Mouse (Mus musculus): ENCODE measurements around the gene Mbd5.
A peak's percentile ranks its signal among the peaks of the same experiment; 100 is the strongest.

The Mbd5 gene

GRCm38 (mm10) chr2:48948841-48949584 lies at the start of gene Mbd5:
Mbd5 (plus strand) TSS chr2:48949508.
- DNase-seq = peak; percentile 99

- DNase-seq = no peak
Measured at GRCm38 (mm10) chr2:48908866-48909265, 40.4 kb upstream of the Mbd5 start.

DNA sequence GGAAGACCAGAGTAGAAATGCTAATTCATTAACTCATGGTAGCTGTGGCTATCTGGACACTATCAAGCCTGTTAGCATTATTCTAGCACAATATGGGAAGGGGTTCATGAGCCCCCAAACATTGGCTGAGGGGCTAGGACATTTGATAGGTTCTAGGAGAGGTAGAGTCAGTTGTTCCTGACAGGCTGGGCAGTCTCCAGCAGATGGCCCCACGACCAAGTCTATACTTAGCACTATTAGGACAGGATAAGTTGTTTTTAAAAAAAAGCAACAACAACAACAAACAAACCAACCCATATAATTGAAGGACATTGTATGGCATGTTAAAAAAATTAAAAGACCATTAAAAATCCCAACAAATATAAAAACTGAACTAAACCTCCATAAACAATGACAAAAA lies 35.1 kb upstream of the Mbd5 start:
- DNase-seq = no peak

DNA sequence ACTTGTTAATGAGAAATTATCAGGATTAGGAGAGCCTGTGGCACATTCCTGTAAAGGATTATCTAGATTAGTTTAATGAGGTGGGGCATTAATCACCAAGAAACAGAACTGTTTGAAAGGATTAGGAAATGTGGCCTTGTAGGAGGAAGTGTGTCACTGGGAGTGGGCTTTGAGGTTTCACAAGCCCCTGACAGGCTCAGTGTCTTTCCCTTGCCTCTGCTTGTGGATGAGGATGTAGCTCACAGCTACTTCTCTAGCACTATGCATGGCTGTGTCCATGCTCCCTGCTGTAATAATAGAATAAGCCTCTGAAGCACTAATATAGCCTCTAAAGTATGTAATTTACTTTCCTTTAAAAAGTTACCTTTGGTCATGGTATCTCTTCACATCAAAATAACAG lies 33.5 kb upstream of the Mbd5 start:
- DNase-seq = no peak

- DNase-seq = no peak
Measured at GRCm38 (mm10) chr2:48935058-48935457, 14.2 kb upstream of the Mbd5 start.

GRCm38 (mm10) chr2:48947761-48948160 lies 1.5 kb upstream of the Mbd5 start:
- DNase-seq = no peak

DNA sequence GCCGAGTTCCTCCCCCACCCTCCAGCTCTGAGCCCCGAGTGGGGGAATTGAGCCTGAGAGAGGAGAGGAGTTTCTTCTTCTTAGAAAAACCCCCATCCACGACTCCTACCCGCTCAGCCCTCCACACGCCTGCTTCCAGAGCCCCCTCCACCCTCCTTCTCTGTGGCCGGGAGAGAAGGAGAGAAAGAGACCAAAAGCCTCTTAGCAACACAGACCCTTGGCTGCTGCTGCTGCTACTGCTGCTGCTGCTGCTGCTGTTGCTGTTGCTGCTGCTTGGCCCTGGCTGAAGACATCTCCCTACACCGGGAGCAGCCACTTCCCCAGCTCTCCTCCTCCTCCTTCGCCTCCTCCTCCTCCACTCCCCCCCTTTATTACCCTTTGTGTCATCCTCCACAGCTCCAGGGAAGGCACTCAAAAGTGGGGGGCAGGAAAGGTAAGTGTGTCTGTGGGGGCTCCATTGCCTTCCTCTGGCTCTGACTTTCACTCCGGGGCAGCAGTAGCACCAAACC lies 489 bp downstream of the Mbd5 start:
- peak; percentile 79 for DNase-seq

DNA sequence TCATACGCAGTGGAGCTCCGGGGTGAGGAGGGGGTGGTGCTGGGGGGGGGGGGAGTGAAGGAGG lies 776 bp downstream of the Mbd5 start, which contains the start of gene Orc4:
Gene Orc4, minus strand, starts transcription at position 26 of the 64 bp plus-strand sequence.
- no peak for DNase-seq

GRCm38 (mm10) chr2:48950316-48950880 lies 1.1 kb downstream of the Mbd5 start:
- no peak for DNase-seq

DNA sequence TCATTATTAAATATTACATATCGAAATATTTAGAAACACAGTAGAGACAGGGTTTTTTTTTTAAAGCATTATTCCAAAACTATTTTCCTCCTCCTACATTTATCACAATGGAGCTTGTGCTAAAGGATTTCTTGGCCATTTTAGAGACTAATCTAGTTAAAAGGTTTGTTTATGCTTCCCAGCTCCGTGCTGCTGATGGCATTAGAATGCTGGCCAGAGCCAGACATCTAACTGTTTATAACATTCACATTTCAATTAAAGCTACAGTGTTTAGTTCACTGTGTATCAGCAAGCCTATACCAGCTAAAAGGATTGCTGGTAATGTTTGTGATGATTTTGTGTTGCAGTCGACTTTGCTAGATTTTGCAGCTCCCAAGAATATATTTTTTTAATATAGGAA lies 7.3 kb downstream of the Mbd5 start:
- DNase-seq = no peak

DNA sequence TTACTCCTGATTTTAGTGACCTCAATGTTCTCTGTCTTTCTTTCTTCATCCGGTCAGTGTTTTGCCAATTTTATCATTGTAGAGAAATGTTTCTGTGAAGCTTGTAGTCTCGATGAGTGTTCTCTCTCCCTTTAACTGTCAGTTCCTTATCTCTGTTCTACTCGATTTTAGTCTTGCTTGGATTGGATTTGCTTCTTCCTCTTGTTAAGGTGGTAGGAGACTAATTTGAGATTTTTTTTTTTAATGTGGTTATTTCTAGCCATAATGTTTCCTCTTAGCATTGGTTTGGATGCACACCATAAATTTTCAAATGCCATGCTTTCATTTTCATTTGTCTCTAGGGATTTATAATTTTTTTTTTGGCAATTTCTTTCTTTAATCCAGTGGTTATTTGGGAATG lies 29.6 kb downstream of the Mbd5 start:
- no peak for DNase-seq

- no peak for DNase-seq
Measured at GRCm38 (mm10) chr2:48990322-48990721, 41.0 kb downstream of the Mbd5 start.

DNA sequence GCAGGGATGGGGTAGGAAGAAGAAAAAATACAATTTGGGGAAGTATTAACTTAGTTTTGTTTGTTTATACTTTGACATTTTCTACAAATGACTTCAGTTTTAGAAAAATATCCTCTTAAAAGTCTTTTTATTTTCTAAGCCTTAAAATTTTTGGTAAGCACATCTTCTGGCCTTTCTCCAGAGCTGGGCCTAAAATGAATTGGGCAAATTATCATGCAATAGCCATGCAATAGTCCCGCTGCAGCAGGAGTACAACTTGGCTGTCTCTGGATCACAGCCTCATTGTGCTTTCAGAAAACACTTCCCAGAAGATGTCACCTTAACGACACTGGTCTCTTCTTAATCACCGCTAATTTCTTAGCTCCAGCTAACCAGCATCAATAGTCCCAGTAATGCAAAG lies 91.2 kb downstream of the Mbd5 start:
- no peak for DNase-seq

DNA sequence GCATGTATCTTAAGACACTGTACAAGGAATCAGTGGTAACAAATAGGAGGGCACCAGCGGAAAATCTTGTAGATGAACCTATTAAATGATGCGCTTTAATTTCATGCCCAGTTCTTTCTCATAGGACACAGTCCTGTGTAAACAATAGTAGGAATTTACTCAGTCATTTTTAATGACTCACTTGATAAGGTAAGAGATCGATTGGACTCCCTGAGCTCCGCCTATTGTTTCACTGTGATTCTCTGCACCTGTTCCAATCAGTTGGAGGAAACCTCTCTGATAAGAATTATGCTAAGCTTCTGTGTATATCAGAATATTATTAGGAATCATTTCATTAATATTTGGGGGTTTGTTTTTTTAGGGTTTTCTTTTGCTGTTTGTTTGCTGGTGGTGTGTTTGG lies 100.7 kb downstream of the Mbd5 start:
- no peak for DNase-seq

DNA sequence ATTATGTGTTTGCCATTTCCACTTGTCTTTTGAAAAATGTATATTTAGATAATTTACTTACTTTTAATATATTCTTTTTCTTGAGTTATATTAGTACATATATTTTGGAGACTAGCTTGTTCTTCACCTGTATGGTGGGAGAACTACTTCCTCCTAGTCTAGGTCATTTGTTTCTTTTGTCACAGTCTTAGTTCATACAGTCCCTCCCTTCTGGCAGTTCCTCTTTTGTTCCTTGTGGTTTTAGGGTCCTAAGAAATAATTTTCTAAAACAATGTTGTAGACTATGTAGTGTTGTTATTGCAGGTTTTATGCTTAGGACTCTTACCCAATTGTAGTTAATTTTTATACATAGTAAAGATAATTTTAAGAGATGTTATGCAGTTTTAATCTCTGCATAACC lies 118.6 kb downstream of the Mbd5 start:
- no peak for DNase-seq

- no peak for DNase-seq
Measured at GRCm38 (mm10) chr2:49084966-49085365, 135.7 kb downstream of the Mbd5 start.

- DNase-seq = no peak
Measured at GRCm38 (mm10) chr2:49090771-49091170, 141.5 kb downstream of the Mbd5 start.

DNA sequence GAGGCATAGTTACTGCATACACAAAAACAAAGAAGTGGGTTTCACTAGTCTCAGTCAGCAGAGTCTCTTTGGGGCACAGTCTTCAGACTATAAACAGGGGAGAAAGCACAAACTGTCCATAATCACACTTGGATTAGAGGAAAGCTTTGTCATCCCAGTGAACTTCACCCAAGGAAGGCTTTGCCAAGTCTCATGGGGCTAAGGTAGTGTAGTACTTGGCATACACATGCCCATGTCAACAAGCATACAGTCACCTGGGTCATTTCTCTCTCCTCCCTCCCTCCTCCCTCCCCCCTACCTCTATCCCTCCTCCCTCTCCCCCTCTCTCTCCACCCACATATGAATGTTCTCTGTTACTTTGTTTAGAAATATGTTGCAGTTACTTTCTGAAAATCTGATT lies 147.5 kb downstream of the Mbd5 start:
- no peak for DNase-seq

DNA sequence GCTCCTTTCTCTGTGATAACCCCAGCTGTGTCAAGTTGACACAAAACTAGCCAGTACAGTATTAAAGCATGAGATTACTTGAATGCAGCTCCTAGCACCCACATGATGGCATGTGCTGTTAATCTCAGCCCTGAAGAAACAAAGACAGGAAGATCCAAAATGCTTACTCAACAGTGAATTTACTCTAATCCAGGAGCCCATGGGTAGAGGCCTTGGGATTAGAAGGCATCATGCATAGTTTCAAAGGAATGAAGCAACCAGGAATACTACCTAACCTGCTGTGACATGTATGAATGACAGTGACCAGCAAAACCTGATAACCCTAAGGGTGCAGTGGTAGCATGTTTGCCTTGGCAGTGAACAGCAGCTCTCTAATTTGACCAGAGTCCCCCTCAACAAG lies 159.6 kb downstream of the Mbd5 start:
- DNase-seq = no peak

DNA sequence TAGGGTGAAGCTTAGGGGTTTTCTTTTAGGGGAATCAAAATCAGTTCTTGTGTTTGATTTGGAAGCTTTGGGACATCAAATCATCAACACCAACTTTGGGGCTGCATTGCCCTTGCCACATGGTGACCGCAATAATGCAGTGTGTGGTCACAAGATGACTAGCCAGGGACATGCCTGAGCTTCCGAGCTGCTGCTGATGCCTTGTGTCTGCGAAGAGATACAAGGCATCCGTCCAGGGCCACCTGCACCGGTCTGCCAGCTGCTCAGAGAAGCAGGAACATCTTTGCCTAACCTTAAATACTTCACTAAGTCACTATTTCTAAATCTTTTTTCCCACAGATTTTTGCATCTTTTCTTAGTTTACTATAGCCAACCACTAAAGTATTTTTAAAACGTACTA lies 170.6 kb downstream of the Mbd5 start:
- no peak for DNase-seq

DNA sequence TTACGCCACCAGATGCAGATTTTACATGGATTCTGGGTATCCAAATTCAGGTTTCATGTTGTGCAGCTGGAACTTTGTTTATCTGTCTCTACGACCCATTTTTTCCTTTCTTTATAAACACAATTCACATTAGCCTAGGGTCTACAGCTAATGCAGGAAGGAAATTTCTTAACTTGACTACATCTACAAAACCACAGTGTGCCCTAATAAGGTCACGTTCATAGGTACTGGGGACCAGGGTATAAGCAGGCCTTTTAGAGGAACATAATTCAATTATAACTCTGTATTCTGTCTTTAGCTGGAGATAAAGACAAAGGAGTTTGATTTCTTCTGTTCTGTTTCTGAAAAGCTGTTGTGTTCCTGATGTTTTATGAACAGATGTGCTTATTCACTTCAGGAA lies 172.3 kb downstream of the Mbd5 start:
- no peak for DNase-seq

- DNase-seq = no peak
Measured at GRCm38 (mm10) chr2:49142186-49142585, 192.9 kb downstream of the Mbd5 start.

DNA sequence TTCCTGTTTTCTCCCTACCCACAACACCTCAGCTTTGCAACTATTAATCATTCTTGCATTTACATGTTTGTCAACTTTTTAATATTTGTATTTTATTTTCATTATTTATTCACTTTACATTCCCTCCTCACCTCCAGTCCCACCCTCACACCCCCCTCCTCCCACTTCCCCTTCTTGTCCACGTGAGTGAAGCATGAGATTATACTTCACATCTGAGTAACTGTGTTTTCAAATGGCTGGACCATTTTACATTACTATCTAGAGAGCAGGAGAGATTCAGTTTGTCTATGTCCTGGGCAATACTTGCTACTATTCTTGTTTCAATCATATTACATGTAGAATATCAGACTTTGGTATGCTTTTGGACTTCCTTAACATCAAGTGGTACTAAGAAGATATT lies 204.3 kb downstream of the Mbd5 start:
- no peak for DNase-seq

DNA sequence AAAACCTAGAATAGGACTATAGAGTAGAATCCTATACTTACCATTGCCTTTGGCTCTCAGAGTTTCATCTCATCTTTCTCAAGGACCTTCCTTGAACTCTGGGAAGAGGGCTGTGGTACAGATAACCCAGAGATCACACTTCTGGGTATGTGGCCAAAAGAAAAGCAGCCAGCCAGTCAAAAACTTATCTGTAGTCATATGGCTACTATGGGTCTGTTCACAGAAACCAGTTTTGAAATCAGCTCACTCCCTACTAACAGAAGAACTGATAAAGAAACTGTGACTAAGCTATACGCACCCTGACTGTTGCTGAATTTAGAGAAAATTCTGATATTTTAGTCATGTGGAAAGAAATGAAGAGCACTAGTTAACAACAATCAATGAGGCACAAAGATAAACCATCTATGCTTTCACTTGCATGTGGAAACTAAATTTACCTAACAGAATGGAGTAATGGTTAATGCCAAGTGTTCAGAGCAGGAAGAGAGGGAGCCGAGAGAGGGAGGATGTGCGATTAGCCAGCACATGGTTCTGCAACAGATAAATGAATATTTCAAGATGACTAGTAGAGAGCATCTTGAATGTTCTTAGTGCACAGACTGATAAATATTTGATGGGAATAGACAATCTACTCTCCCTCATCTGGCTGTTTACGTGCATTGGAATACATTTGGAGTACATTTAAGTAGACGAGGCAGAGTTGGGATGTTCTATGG lies 211.1 kb downstream of the Mbd5 start:
- DNase-seq = no peak

DNA sequence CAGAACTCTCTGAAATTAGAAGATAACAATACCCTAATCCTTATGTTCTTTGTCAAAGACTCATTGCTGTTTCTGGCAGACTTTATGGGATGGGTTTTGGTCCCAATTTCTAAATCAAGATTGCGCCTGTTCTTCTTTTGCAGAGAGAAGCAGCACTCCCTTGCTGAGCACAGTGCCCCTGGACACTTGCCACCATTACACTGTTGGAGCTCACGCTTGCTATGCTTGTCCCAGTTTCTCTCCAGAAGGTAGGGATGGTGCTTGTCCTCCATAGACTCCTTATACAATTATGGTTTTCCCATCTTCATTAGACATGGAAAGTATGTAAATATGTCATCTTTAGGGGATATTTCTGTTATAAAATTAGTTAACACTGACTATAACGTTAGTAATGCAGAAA lies 220.5 kb downstream of the Mbd5 start:
- peak; percentile 66 for DNase-seq

Measured in cerebellum, adult 9-11 months (tissue).